16 mouse cellular contexts compared by ENCODE assay signal in the genomic region with DNA sequence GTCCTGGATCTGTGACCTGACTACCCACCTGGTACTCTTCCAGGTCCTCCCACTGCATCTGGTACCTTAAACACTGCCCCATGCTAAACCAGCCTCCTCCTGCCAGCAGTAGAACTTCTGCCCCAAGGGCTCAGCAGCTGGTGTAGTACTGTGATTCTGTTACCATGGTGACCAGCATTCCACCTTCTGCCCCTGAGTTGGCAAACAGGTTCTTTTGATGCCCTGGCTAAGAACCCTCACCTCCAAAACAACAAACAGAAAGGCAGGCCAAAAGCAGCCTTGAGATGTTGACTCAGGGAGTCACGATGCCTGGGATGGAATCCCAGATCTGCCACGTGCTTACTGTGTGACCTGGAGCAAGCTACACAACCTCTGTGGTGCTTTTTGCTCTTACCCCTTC. TPM values are rescaled to one million over a fixed set of nuclear protein-coding genes. Genes with fewer than 3 reads are reported as not detected.
DNase-seq lines count a peak whose midpoint lies in the region; ATAC-seq and TF ChIP-seq lines count a peak whose summit lies in the region.
"Had no signal": no experiment of that assay in that cellular context is flagged by ENCODE, and none has a peak within 500 bp of the region (broad histone marks: within the 10 kb centered on the region; RNA-seq: fewer than 3 reads in every experiment).

A gene (minus strand): TSS at position 139 of the 400 bp plus-strand sequence.

- no peaks in the 10 kb centered on the region for H3K79me2 ChIP-seq in heart, adult 2 months (replicated peaks; ENCODE audit: control insufficient read depth, insufficient read depth, low read length)

- TF ChIP-seq POLR2A in heart, adult 2 months (IDR thresholded peaks at IDR 0.05; ENCODE audit: insufficient read depth, low read depth, low read length): no peak

- 65% methylated on average over 2 of the region's 2 CpGs for WGBS in heart, embryonic 11.5 days (ENCODE audit: insufficient replicate concordance)
- WGBS in heart, adult 2 months: 52% methylated on average over 2 of the region's 2 CpGs

- H3K27ac ChIP-seq in heart, embryonic 11.5 days (ENCODE audit: low read depth, low read length): no peak within 1 kb of the TSS
- H3K27ac ChIP-seq in heart, adult 2 months: no peak within 1 kb of the TSS
- H3K27ac ChIP-seq in gastrocnemius, adult 2 months: no peak within 1 kb of the TSS
- H3K27ac ChIP-seq: limb, embryonic 12.5 days had no signal

- intact Hi-C loops in heart, adult 2 months (cut with DNase I): no loop called here
- intact Hi-C loops in gastrocnemius, adult 2 months (cut with DNase I): no loop called here

- no peaks in the 10 kb centered on the region for H3K36me3 ChIP-seq in heart, embryonic 11.5 days (ENCODE audit: control insufficient read depth, insufficient read depth, low read length)
- H3K36me3 ChIP-seq in heart, adult 2 months (ENCODE audit: control insufficient read depth, insufficient read depth, low read length): no peaks in the 10 kb centered on the region
- H3K36me3 ChIP-seq: limb, embryonic 12.5 days had no signal

- H3K9ac ChIP-seq in heart, embryonic 11.5 days (ENCODE audit: low read depth, low read length): 0 out of 2 replicates have a peak within 1 kb of the TSS, but pooled peaks have one; percentile 3
- no peak within 1 kb of the TSS for H3K9ac ChIP-seq in heart, adult 2 months (ENCODE audit: low read depth, low read length)
- H3K9ac ChIP-seq: limb, embryonic 12.5 days had no signal

- H3K27me3 ChIP-seq in heart, embryonic 11.5 days (ENCODE audit: control insufficient read depth, insufficient read depth, low read length): no peaks in the 10 kb centered on the region
- no peaks in the 10 kb centered on the region for H3K27me3 ChIP-seq in heart, adult 2 months (ENCODE audit: control insufficient read depth, insufficient read depth, low read length)

- no peak within 1 kb of the TSS for H3K4me3 ChIP-seq in heart, embryonic 11.5 days (ENCODE audit: low read depth, low read length)
- H3K4me3 ChIP-seq in heart, adult 2 months: no peak within 1 kb of the TSS
- no peak within 1 kb of the TSS for H3K4me3 ChIP-seq in gastrocnemius, adult 2 months
- H3K4me3 ChIP-seq: limb, embryonic 12.5 days had no signal

- TF ChIP-seq EP300 in heart, adult 2 months (IDR thresholded peaks at IDR 0.05; ENCODE audit: insufficient read depth, low read depth, low read length): no peak

- H3K9me3 ChIP-seq in heart, embryonic 11.5 days (replicated peaks; ENCODE audit: control insufficient read depth, low read length): no peaks in the 10 kb centered on the region
- H3K9me3 ChIP-seq: limb, embryonic 12.5 days had no signal

- no peak for DNase-seq in heart, adult 2 months
- DNase-seq in urinary bladder, postnatal 14 days (ENCODE audit: low spot score): peak; percentile 44
- no peak for DNase-seq in urinary bladder, postnatal 4 days (ENCODE audit: low spot score in 2 of 2)
- DNase-seq in forelimb bud, embryonic 11.5 days (ENCODE audit: low read depth, low spot score): peak; percentile 40
- peak; percentile 35 to 43 for DNase-seq in urinary bladder, postnatal 36 days (ENCODE audit: low spot score in 2 of 2)
- no peak for DNase-seq in gastrocnemius, adult 2 months
- DNase-seq in thymus, postnatal 36 days: no peak
- DNase-seq: cerebellum, postnatal 10 days had no signal

- H3K4me1 ChIP-seq in heart, embryonic 11.5 days (ENCODE audit: control insufficient read depth, insufficient read depth, low read length): peaks cover 8% of the 10 kb centered on the region
- H3K4me1 ChIP-seq in heart, adult 2 months (ENCODE audit: control insufficient read depth, insufficient read depth, low read length): no peaks in the 10 kb centered on the region

- no peak within 1 kb of the TSS for H3K4me2 ChIP-seq in heart, embryonic 11.5 days
- H3K4me2 ChIP-seq: limb, embryonic 12.5 days had no signal

- no peak for TF ChIP-seq CTCF in heart, adult 2 months (IDR thresholded peaks at IDR 0.05)
- no peak for TF ChIP-seq CTCF in gastrocnemius, adult 2 months (IDR thresholded peaks at IDR 0.05)

- ATAC-seq in heart, embryonic 11.5 days (replicated peaks; ENCODE audit: insufficient number of reproducible peaks, low FRiP score, low TSS enrichment): no peak

RNA-seq across cellular contexts. Expression of the gene that starts here (rescaled TPM):
- polyA plus RNA-seq in heart, embryonic 11.5 days (2014; fragmentation: Nextera tagmentation; extraction: Ambion mirVana): not detected in 2 replicates
- total RNA-seq in heart, adult 2 months (2021): not detected
- 0.56 TPM in 1 of 2 replicates, not detected in the other for polyA plus RNA-seq in heart, adult 2 months (2012; rRNA removed)
- not detected for total RNA-seq in gastrocnemius, adult 2 months (2021)
- total RNA-seq: heart, adult 18-20 months; hematopoietic stem cell, adult 5-6 weeks; layer of hippocampus, postnatal 10 days; megakaryocyte progenitor cell, adult 5-6 weeks had no signal
- polyA plus RNA-seq: frontal cortex, adult 2 months; limb, embryonic 12.5 days; small intestine, adult 2 months had no signal

Comparison
In these comparisons a context has a peak if more than half of its experiments do, and no peak if none do; other contexts are left out.
1. DNase-seq: peak in urinary bladder, postnatal 14 days (single experiment), forelimb bud, embryonic 11.5 days (single experiment) and urinary bladder, postnatal 36 days (2 of 2); none in heart, adult 2 months (0 of 2), urinary bladder, postnatal 4 days (0 of 2), gastrocnemius, adult 2 months (single experiment) and thymus, postnatal 36 days (0 of 2).